Mouse (Mus musculus) cerebellum, adult 2 months (tissue): ENCODE results near the gene Aldh9a1.

Source experiments
- CTCF ChIP-seq: fragments of 200-500 bp; IDR thresholded peaks from 2 replicates; pipeline ENCODE4 v1.5.1; 2011; ENCODE audit warnings: low read depth, mild to moderate bottlenecking, control low read depth, low read length, moderate library complexity, borderline replicate concordance; ENCODE audit not compliant: insufficient read depth
- POLR2A ChIP-seq: fragments of 200-500 bp; IDR thresholded peaks from 2 replicates; pipeline ENCODE4 v1.6.1; 2011; ENCODE audit warnings: low read length, control low read depth, borderline replicate concordance; ENCODE audit not compliant: insufficient read depth

DNA sequence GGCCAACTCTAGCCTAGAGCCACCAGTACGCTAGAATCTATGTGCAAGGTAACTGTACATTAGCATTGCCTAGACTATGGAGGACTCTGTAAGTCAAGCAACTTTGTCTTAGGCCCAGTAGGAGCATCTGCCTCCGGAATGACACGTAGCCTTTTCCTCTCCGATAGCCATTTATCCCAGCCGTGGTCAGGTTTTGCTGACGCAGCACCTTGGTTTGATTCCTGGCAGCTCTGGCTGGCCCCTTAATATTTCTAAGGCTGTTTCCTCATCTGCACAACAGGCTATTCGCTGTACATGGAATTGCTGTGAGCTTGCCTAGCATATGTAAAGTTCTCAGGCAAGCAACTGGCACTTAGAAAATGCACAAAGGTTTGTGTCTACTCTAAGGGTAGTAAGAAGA, 22.9 kb downstream of the Aldh9a1 start:
- no peak for TF ChIP-seq CTCF
- TF ChIP-seq POLR2A: no peak
